10 mouse cellular contexts compared by ENCODE assay signal in the genomic region with DNA sequence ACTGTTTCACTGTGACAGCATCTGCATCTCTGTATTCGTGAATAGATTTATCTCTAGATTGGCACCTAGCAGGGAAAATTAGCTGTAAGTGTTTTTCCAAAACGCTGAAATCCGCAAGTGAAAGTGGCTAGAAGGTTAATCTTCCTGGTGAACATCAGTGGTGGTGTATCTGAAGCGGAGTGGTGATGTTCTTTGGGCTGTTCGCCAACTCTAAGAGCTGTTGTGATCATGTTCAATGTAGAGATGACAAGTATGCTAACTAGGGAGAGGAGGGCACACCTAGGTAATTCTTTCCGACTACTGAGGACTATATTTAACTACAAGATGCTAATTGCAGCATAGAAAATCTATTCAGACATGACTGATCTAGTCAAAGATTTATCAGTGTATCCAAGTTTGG. TPM values are rescaled to one million over a fixed set of nuclear protein-coding genes. Genes with fewer than 3 reads are reported as not detected.
DNase-seq lines count a peak whose midpoint lies in the region; ATAC-seq lines count a peak whose summit lies in the region.
"Had no signal": no experiment of that assay in that cellular context is flagged by ENCODE, and none has a peak within 500 bp of the region (broad histone marks: within the 10 kb centered on the region; RNA-seq: fewer than 3 reads in every experiment).

No protein-coding gene starts in this region.

- no peaks in the 10 kb centered on the region for H3K9me3 ChIP-seq in heart, embryonic 12.5 days (replicated peaks)
- H3K9me3 ChIP-seq in forebrain, embryonic 10.5 days: no peaks in the 10 kb centered on the region
- no peaks in the 10 kb centered on the region for H3K9me3 ChIP-seq in kidney, embryonic 15.5 days (replicated peaks)

- H3K4me3 ChIP-seq in heart, embryonic 12.5 days: peak overlapping the region; percentile 27
- H3K4me3 ChIP-seq in forebrain, embryonic 10.5 days: peak overlapping the region; percentile 26; the same call in 1 of the 2 replicates
- H3K4me3 ChIP-seq in kidney, embryonic 15.5 days (replicated peaks): no peak overlapping the region

- H3K4me1 ChIP-seq in heart, embryonic 12.5 days (replicated peaks): peaks cover 23% of the 10 kb centered on the region; the same call in 1 of the 2 replicates
- peaks cover 29% of the 10 kb centered on the region for H3K4me1 ChIP-seq in forebrain, embryonic 10.5 days
- peaks cover 12% of the 10 kb centered on the region; the same call in 1 of the 2 replicates for H3K4me1 ChIP-seq in kidney, embryonic 15.5 days

- intact Hi-C loops in left cerebral cortex, postnatal 14 days (cut with DNase I): loop anchor here (5.0 to 10.0 kb wide), 2 partner anchors 1085 to 1847 kb away; no protein-coding TSS in a partner anchor

- DNase-seq in heart, adult 11 months: no peak
- peak; percentile 75 for DNase-seq in brain, adult 2 months (ENCODE audit: low read depth, low spot score)
- DNase-seq in forebrain, embryonic 10.5 days (ENCODE audit: extremely low spot score, low spot score): no peak
- DNase-seq in left cerebral cortex, postnatal 14 days (ENCODE audit: low spot score in 2 of 2): peak; percentile 28 to 38
- no peak for DNase-seq in urinary bladder, postnatal 10 days (ENCODE audit: low spot score)

- H3K36me3 ChIP-seq in heart, embryonic 12.5 days: no peaks in the 10 kb centered on the region
- no peaks in the 10 kb centered on the region for H3K36me3 ChIP-seq in forebrain, embryonic 10.5 days (replicated peaks)
- no peaks in the 10 kb centered on the region for H3K36me3 ChIP-seq in kidney, embryonic 15.5 days

- H3K4me2 ChIP-seq in heart, embryonic 12.5 days: peak overlapping the region; percentile 64
- no peak overlapping the region for H3K4me2 ChIP-seq in kidney, embryonic 15.5 days

- 17% methylated on average over 6 of the region's 6 CpGs for WGBS in heart, embryonic 12.5 days
- 53% methylated on average over 6 of the region's 6 CpGs for WGBS in forebrain, embryonic 10.5 days
- 43% methylated on average over 6 of the region's 6 CpGs for WGBS in kidney, embryonic 15.5 days

- ATAC-seq in heart, embryonic 12.5 days (ENCODE audit: insufficient number of reproducible peaks, low FRiP score): no peak
- ATAC-seq in monocyte, adult 5-6 weeks (replicated peaks; ENCODE audit: insufficient number of reproducible peaks, low FRiP score, low TSS enrichment, poor library complexity, severe bottlenecking): no peak
- ATAC-seq in kidney, embryonic 15.5 days (replicated peaks; ENCODE audit: low FRiP score): no peak
- ATAC-seq: activated CD4-positive, CD25-positive, alpha-beta regulatory T cell, adult 4 months had no signal

- no peak overlapping the region for H3K27ac ChIP-seq in heart, embryonic 12.5 days (ENCODE audit: poor library complexity, severe bottlenecking)
- H3K27ac ChIP-seq in forebrain, embryonic 10.5 days: no peak overlapping the region
- H3K27ac ChIP-seq in kidney, embryonic 15.5 days: no peak overlapping the region
- H3K27ac ChIP-seq: liver, embryonic 14.5 days had no signal

- no peak overlapping the region for H3K9ac ChIP-seq in heart, embryonic 12.5 days
- H3K9ac ChIP-seq in kidney, embryonic 15.5 days: no peak overlapping the region
- H3K9ac ChIP-seq: liver, embryonic 14.5 days had no signal

- H3K27me3 ChIP-seq in heart, embryonic 12.5 days (replicated peaks): 0 out of 2 replicates have a peak, but pooled peaks cover 6% of the 10 kb centered on the region
- H3K27me3 ChIP-seq in forebrain, embryonic 10.5 days (ENCODE audit: poor library complexity, severe bottlenecking): 0 out of 2 replicates have a peak, but pooled peaks cover 11% of the 10 kb centered on the region
- peaks cover 27% of the 10 kb centered on the region for H3K27me3 ChIP-seq in kidney, embryonic 15.5 days

RNA-seq across cellular contexts. Expression of a gene that starts 1.7 kb away (rescaled TPM):
- 0.31 and 0.48 TPM in 2 replicates for polyA plus RNA-seq in heart, embryonic 12.5 days (2016; fragmentation: Nextera tagmentation; extraction: Ambion mirVana)
- polyA plus RNA-seq in forebrain, embryonic 10.5 days (2016; fragmentation: Nextera tagmentation; extraction: Ambion mirVana): 4.6 and 5.0 TPM in 2 replicates
- total RNA-seq in left cerebral cortex, postnatal 14 days (2021): 100 to 1,000 TPM; 127 to 128 TPM
- not detected in 3 replicates for total RNA-seq in monocyte, adult 5-6 weeks (2017)
- polyA plus RNA-seq in kidney, embryonic 15.5 days (2015; fragmentation: Nextera tagmentation; extraction: Ambion mirVana): 0.68 and 1.4 TPM in 2 replicates

Comparison
In these comparisons a context has a peak if more than half of its experiments do, and no peak if none do; other contexts are left out.
1. DNase-seq: peak in brain, adult 2 months (single experiment) and left cerebral cortex, postnatal 14 days (2 of 2); none in heart, adult 11 months (single experiment), forebrain, embryonic 10.5 days (single experiment) and urinary bladder, postnatal 10 days (single experiment).